Mouse (Mus musculus) hindbrain, postnatal 0 days (tissue): ENCODE data around the gene Cenpf. TPM values are rescaled to one million over a fixed set of nuclear protein-coding genes. Genes with fewer than 3 reads are reported as not detected.
A peak's percentile ranks its signal among the peaks of the same experiment; 100 is the strongest.

Experiments
- ATAC-seq: fragments of 200-750 bp; cut with Nextera tagmentation; 2 replicates; pipeline ENCODE4 v1.8.0; 2017; ENCODE audit warnings: mild to moderate bottlenecking, moderate TSS enrichment, moderate library complexity
- DNase-seq: peaks from one replicate; pipeline ENCODE4 v3.0.0-alpha.2; 2015; ENCODE audit warnings: low spot score
- H3K27ac ChIP-seq: fragments of 300-500 bp; sonication (generic); 2 replicates; pipeline ENCODE4 v1.5.1; 2014; ENCODE audit warnings: mild to moderate bottlenecking
- H3K27me3 ChIP-seq: fragments of 300-500 bp; sonication (generic); 2 replicates; pipeline ENCODE4 v1.6.1; 2014; ENCODE audit warnings: low read length, mixed read lengths; ENCODE audit not compliant: insufficient read depth
- H3K36me3 ChIP-seq: fragments of 300-500 bp; sonication (generic); 2 replicates; pipeline ENCODE4 v1.6.1; 2014; ENCODE audit warnings: low read length, mixed read lengths; ENCODE audit not compliant: insufficient read depth
- H3K4me1 ChIP-seq: fragments of 300-500 bp; sonication (generic); 2 replicates; pipeline ENCODE4 v1.6.1; 2014; ENCODE audit warnings: antibody characterized with exemption, low read length, mixed read lengths; ENCODE audit not compliant: insufficient read depth
- H3K4me2 ChIP-seq: fragments of 300-500 bp; sonication (generic); 2 replicates; pipeline ENCODE4 v1.6.1; 2014; ENCODE audit warnings: low read depth, mild to moderate bottlenecking, low read length, moderate library complexity, mixed read lengths
- H3K4me3 ChIP-seq: fragments of 300-500 bp; sonication (generic); 2 replicates; pipeline ENCODE4 v1.5.1; 2014; ENCODE audit warnings: low read length
- H3K9ac ChIP-seq: fragments of 300-500 bp; sonication (generic); replicated peaks from 2 replicates; pipeline ENCODE4 v1.6.1; 2014; ENCODE audit warnings: mild to moderate bottlenecking, low read length, moderate library complexity, mixed read lengths
- H3K9me3 ChIP-seq: fragments of 300-500 bp; sonication (generic); 2 replicates; pipeline ENCODE4 v1.6.1; 2016; ENCODE audit warnings: low read length, mixed read lengths
- CTCF ChIP-seq: IDR thresholded peaks from 2 replicates; pipeline ENCODE4 v1.5.1; 2016; ENCODE audit warnings: antibody characterized with exemption, control low read depth, low read depth
- WGBS: fragments of 180-500 bp; shearing (Covaris S2); extraction: QIAGEN DNeasy Blood & Tissue Kit; methylation state at CpG from one replicate; pipeline ENCODE4 v1.1.7; 2014; 5-methylcytosine and 5-hydroxymethylcytosine counted together
- polyA plus RNA-seq: library from polyadenylated mRNA; unstranded; fragments of >200 nt; fragmentation: Nextera tagmentation; extraction: Ambion mirVana; gene quantifications from 2 replicates; pipeline ENCODE4 v1.2.1, GENCODE M21; 2015
- total RNA-seq: library from RNA; depleted of rRNA; stranded (reverse); fragments of >200 nt; gene quantifications from 2 replicates; pipeline ENCODE4 v1.2.3, GENCODE M21; 2014

Cenpf gene
- total and polyA plus RNA-seq, 2 experiments from 2014 or later = 4.8 to 22.5 TPM

DNA sequence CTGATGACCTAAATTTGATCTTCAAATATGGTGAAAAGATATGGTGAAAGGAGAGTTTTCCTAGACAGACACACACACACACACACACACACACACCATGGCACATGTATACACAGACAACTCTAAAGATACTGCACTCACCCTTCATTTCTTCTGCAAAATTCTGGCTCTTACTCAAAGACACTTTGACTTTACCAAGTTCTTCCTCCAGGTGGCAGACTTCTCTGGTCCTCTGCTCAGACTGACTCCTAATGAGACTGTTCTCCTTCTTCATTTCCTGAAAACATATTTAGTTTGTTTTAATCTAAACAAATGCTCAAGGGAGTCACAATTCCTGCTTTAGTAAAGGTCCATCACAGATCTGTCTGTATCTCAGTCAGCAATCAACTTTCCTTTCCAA lies 26.0 kb downstream of the Cenpf start:
- TF ChIP-seq CTCF = peak; percentile 71

DNA sequence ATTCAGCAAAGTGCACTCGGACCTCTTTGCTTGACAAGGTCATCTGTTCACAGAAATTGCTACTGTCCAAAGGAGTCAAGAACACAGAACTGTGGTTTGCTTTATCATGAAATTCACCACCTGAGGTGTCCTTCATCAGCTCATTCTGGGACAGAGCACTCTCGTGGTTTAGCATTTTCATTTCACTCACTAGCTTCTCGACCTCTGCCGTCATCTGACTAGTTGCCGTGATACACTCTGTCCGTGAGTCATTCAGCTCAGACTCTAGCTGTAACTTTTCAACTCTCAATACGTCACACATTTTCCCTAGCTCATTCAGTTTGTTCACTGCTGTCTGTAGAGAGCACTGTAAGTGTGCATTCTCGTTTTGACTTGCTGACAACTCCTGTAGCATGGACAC lies 30.5 kb downstream of the Cenpf start:
- no peaks in the 10 kb centered on the region for H3K4me1 ChIP-seq
- H3K4me2 ChIP-seq = no peak overlapping the region
- H3K27me3 ChIP-seq = no peaks in the 10 kb centered on the region
- WGBS = 88% methylated on average over 8 of the region's 8 CpGs
- H3K9me3 ChIP-seq = no peaks in the 10 kb centered on the region
- ATAC-seq (no peak), DNase-seq (no peak)
- H3K9ac ChIP-seq = no peak overlapping the region
- no peak for TF ChIP-seq CTCF
- peaks cover 7% of the 10 kb centered on the region; the same call in 1 of the 2 replicates for H3K36me3 ChIP-seq
- H3K27ac ChIP-seq = no peak overlapping the region
- no peak overlapping the region for H3K4me3 ChIP-seq

More for the DNA sequence above, 26.0 kb downstream of the Cenpf start:
- ATAC-seq (no peak), DNase-seq (peak; percentile 78)
- H3K4me2 ChIP-seq = no peak overlapping the region
- H3K4me1 ChIP-seq = no peaks in the 10 kb centered on the region
- H3K27me3 ChIP-seq = no peaks in the 10 kb centered on the region
- no peaks in the 10 kb centered on the region for H3K9me3 ChIP-seq
- H3K9ac ChIP-seq = no peak overlapping the region
- H3K36me3 ChIP-seq = no peaks in the 10 kb centered on the region
- no peak overlapping the region for H3K27ac ChIP-seq
- no peak overlapping the region for H3K4me3 ChIP-seq

DNA sequence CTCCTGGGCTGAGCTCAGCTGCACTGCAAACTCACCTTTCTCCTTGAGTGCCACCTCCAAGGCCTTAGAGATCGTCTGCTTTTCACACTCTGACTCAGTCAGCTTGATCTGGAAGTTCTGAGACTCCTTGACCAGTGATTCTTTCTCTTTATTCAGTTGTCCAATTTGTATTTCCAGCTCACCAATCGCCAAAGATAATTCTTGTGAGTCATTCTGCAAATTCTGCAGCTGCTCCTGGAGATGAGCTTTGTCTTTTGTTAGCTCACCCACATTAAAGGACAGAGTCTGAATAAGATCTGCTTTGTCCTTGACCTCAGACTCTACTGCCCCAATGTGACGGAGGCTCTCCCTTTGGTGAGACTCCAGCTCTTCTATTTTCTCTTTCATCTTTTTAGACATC lies 34.1 kb downstream of the Cenpf start:
- TF ChIP-seq CTCF = no peak
- DNase-seq = no peak
- no peaks in the 10 kb centered on the region for H3K27me3 ChIP-seq
- no peak overlapping the region for H3K4me3 ChIP-seq
- peaks cover 7% of the 10 kb centered on the region; the same call in 1 of the 2 replicates for H3K36me3 ChIP-seq
- ATAC-seq = no peak
- WGBS = 89% methylated on average over 3 of the region's 3 CpGs
- H3K9ac ChIP-seq = no peak overlapping the region
- H3K4me1 ChIP-seq = no peaks in the 10 kb centered on the region
- H3K27ac ChIP-seq = no peak overlapping the region
- H3K4me2 ChIP-seq = no peak overlapping the region
- H3K9me3 ChIP-seq = no peaks in the 10 kb centered on the region

DNA sequence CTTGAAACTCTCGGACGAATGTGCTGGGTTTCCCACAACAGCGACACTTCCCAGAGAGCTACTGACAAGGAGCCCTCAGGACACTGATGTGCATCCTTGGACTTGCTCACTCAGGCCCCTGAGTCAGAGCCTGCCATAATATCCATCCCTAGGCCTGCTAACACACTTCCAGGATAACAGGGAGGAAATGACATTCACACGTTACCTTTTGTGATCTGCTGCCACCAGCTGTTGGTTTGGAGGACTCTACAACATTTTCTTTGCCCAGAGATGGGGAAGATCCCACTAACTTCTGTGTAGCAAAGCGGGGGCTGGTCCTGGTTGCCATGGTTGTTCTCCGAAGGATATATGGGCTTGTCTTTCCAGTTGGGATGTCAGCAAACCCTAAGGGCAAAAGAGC lies 41.3 kb downstream of the Cenpf start:
- Histone ChIP-seq H3K9me3 (no peaks in the 10 kb centered on the region), H3K27me3 (no peaks in the 10 kb centered on the region), H3K4me1 (no peaks in the 10 kb centered on the region), H3K4me3 (no peak overlapping the region), H3K4me2 (no peak overlapping the region), H3K36me3 (no peaks in the 10 kb centered on the region), H3K9ac (no peak overlapping the region), H3K27ac (no peak overlapping the region)
- peak; percentile 70 for TF ChIP-seq CTCF
- 0 out of 2 replicates have a peak, but pooled peaks have one; percentile 34 for ATAC-seq
- DNase-seq = peak; percentile 59
- WGBS = 80% methylated on average over 6 of the region's 6 CpGs

DNA sequence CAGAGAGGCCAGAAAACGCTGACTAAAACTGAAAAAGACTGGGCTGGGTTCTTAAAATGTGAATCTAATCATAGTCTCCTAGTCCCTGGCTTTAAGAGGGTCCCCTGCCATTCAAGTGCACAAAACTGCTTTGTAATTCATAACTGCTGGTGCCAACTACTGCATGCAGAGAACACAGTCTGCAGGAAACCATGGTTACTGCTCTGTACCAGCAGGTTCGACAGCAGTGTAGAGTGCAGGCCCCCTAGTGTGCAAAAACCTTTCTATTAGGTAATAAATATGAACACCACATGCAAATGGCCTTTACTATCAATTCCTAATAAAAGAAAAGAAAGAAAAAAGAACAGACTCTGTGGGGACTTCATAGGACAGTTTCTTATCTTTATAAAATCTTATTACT lies 42.5 kb downstream of the Cenpf start:
- H3K4me1 ChIP-seq = no peaks in the 10 kb centered on the region
- H3K27ac ChIP-seq = peak overlapping the region; percentile 75
- no peaks in the 10 kb centered on the region for H3K27me3 ChIP-seq
- 17% methylated on average over 2 of the region's 2 CpGs for WGBS
- H3K9me3 ChIP-seq = no peaks in the 10 kb centered on the region
- DNase-seq (peak; percentile 83), ATAC-seq (peak; percentile 93)
- H3K4me3 ChIP-seq = no peak overlapping the region
- no peaks in the 10 kb centered on the region for H3K36me3 ChIP-seq
- TF ChIP-seq CTCF = peak; percentile 56
- no peak overlapping the region for H3K4me2 ChIP-seq
- no peak overlapping the region for H3K9ac ChIP-seq

DNA sequence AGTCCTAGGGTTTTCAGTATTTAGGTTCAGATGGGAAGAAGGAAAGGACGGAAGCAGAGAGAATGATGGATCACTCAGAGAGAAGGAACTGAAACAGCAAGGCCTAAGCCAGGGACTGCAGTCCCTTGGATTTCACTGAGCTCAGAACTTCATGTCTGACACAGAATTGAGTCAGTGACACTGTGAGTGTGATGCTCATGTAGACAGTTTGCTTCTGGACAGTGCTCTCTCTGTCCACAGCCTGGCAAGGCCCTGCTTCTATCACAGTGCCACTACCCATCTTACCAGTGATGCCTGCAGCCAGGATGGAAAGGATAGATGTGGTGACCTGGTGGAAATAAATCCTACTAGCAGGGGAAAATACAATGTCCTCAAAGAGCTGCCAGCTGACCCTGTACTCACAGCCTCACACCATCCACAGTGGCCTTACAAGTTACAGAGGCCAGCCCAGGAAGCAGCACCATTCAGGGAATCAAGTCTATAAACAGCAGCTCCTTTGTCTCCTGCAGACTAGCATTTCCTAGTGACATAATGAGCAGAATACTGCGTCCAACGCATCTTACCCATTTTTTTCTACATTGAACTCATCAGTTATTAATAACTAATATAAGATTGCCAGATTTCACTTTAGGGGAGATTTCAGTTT lies 43.1 kb downstream of the Cenpf start:
- no peak for TF ChIP-seq CTCF
- Histone ChIP-seq H3K27me3 (no peaks in the 10 kb centered on the region), H3K4me3 (no peak overlapping the region), H3K9ac (no peak overlapping the region), H3K36me3 (no peaks in the 10 kb centered on the region), H3K27ac (peak overlapping the region; percentile 75), H3K9me3 (no peaks in the 10 kb centered on the region), H3K4me1 (no peaks in the 10 kb centered on the region), H3K4me2 (no peak overlapping the region)
- ATAC-seq (peak; percentile 87), DNase-seq (peak; percentile 20)
- WGBS = 40% methylated on average over 3 of the region's 3 CpGs

DNA sequence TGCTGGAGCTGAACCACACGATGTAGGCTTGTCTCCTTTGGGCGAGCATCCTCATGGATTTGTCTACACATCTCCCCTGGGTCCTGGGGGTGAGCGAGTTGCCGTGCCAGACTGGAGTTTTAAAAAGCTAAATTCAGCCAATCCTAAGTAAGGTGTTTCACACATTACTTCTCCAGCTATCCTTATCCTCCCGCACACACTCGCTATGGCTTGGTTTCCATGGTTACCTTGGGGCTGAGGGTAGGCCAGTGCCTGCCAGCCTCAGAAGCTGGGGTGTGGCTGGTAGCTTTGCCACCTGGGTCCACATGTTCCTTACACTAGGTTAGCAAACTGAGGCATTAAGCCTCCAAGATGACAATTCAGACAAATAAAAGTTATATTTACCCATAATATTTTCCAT lies 48.3 kb downstream of the Cenpf start:
- DNase-seq (no peak), ATAC-seq (no peak)
- no peak overlapping the region for H3K4me2 ChIP-seq
- no peaks in the 10 kb centered on the region for H3K4me1 ChIP-seq
- no peaks in the 10 kb centered on the region for H3K27me3 ChIP-seq
- H3K4me3 ChIP-seq = no peak overlapping the region
- no peak overlapping the region for H3K27ac ChIP-seq
- TF ChIP-seq CTCF = no peak
- H3K36me3 ChIP-seq = no peaks in the 10 kb centered on the region
- 70% methylated on average over 6 of the region's 6 CpGs for WGBS
- H3K9ac ChIP-seq = no peak overlapping the region
- H3K9me3 ChIP-seq = no peaks in the 10 kb centered on the region
